Mouse (Mus musculus) kidney, adult 2 months (tissue): ENCODE measurements around the gene Tet3. TPM values are rescaled to one million over a fixed set of nuclear protein-coding genes. Genes with fewer than 3 reads are reported as not detected.

Source experiments
- DNase-seq: peaks from one replicate; pipeline ENCODE4 v3.0.0; 2021
- H3K27ac ChIP-seq: fragments of 200-500 bp; 2 replicates; pipeline ENCODE4 v1.5.1; 2012; ENCODE audit warnings: low read depth, low read length, control low read depth, inconsistent platforms; ENCODE audit not compliant: insufficient read depth
- H3K27me3 ChIP-seq: fragments of 200-500 bp; replicated peaks from 2 replicates; pipeline ENCODE4 v1.6.1; 2012; ENCODE audit warnings: mild to moderate bottlenecking, moderate library complexity, low read length, inconsistent platforms; ENCODE audit not compliant: control insufficient read depth, insufficient read depth
- H3K36me3 ChIP-seq: fragments of 200-500 bp; 2 replicates; pipeline ENCODE4 v1.6.1; 2012; ENCODE audit warnings: mild to moderate bottlenecking, moderate library complexity, low read length, inconsistent platforms; ENCODE audit not compliant: control insufficient read depth, insufficient read depth
- H3K4me1 ChIP-seq: fragments of 200-500 bp; 2 replicates; pipeline ENCODE4 v1.6.1; 2011; ENCODE audit warnings: low read length; ENCODE audit not compliant: control insufficient read depth, insufficient read depth
- H3K4me3 ChIP-seq: fragments of 200-500 bp; 2 replicates; pipeline ENCODE4 v1.5.1; 2011; ENCODE audit warnings: mild to moderate bottlenecking, low read depth, low read length, control low read depth; ENCODE audit not compliant: insufficient read depth
- CTCF ChIP-seq: fragments of 200-500 bp; conservative IDR thresholded peaks from 2 replicates; pipeline ENCODE4 v1.5.1; 2011; ENCODE audit warnings: low read depth, mild to moderate bottlenecking, control low read depth, low read length, moderate library complexity, mixed read lengths; ENCODE audit not compliant: insufficient read depth, insufficient read length
- POLR2A ChIP-seq: fragments of 200-500 bp; IDR thresholded peaks from one replicate; pipeline ENCODE4 v1.6.1; 2011; ENCODE audit warnings: low read depth, low read length, control low read depth
- WGBS: fragments of 180-500 bp; shearing (Covaris S2); methylation state at CpG from one replicate; pipeline ENCODE4 v1.1.7; 2018; 5-methylcytosine and 5-hydroxymethylcytosine counted together
- polyA plus RNA-seq: library from polyadenylated mRNA; depleted of rRNA; stranded (reverse); fragments of >200 nt; gene quantifications from 2 replicates; pipeline ENCODE4 v1.2.3, GENCODE M21; 2012

The Tet3 gene
- polyA plus RNA-seq, 1 experiment, result 8.0 TPM

DNA sequence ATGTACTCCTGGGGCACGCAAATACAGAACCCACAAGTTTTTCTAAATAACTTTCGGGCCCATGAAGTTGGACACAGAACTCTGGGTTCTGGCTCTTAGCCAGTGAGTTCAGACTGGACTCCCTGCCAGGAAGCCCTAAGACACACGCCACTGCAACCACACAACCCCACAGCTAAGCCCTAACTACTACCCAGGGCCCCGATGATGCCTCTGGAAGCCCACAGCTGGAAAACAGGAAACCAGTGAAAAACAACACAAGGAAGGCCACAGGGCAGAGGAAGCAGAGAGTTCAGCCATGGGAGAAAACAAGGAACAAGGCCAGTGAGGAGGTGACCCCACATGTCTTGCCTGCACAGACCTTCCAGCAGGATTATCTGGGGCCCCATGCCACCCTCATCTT is 25.3 kb downstream of the Tet3 start:
- 22% methylated on average over 4 of the region's 4 CpGs for WGBS
- no peak for TF ChIP-seq POLR2A
- TF ChIP-seq CTCF, result no peak
- Histone ChIP-seq H3K27me3 (no peaks in the 10 kb centered on the region), H3K4me3 (no peak overlapping the region), H3K27ac (0 out of 2 replicates have a peak overlapping the region, but pooled peaks have one; percentile 0), H3K36me3 (no peaks in the 10 kb centered on the region), H3K4me1 (peaks cover 17% of the 10 kb centered on the region)
- peak; percentile 62 for DNase-seq

GRCm38 (mm10) chr6:83432966-83433365 is 25.9 kb downstream of the Tet3 start:
- H3K27me3 ChIP-seq, result no peaks in the 10 kb centered on the region
- TF ChIP-seq POLR2A, result no peak
- no peak for TF ChIP-seq CTCF
- WGBS, result 71% methylated on average over 7 of the region's 7 CpGs
- no peak overlapping the region for H3K4me3 ChIP-seq
- H3K36me3 ChIP-seq, result no peaks in the 10 kb centered on the region
- DNase-seq, result no peak
- peaks cover 22% of the 10 kb centered on the region for H3K4me1 ChIP-seq
- no peak overlapping the region for H3K27ac ChIP-seq

GRCm38 (mm10) chr6:83427968-83428731 is 30.7 kb downstream of the Tet3 start:
- Histone ChIP-seq H3K36me3 (no peaks in the 10 kb centered on the region), H3K4me3 (no peak overlapping the region), H3K27ac (no peak overlapping the region), H3K27me3 (no peaks in the 10 kb centered on the region), H3K4me1 (peaks cover 28% of the 10 kb centered on the region)
- TF ChIP-seq POLR2A (no peak), CTCF (no peak)
- peak; percentile 44 for DNase-seq
- WGBS, result 39% methylated on average over 5 of the region's 5 CpGs

DNA sequence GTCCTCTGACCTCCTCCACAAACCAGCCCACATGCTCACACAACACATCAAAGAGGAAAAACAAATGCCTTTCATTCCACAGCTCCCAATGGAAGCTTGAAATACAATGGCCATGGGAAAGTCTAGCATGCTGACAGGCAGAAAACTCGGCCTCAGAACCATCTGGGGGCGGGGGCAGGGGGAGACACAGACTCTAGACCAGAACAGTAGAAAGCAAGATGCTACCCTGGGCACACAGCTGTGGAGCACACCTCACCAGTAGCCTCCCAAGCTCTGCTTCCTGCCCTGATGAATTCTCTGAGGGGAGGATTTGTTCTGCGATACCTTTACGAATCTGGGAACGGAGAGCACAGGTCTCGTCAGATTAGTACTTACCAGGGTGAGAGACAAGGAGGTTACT is 31.4 kb downstream of the Tet3 start:
- no peak for TF ChIP-seq POLR2A
- TF ChIP-seq CTCF, result no peak
- peak overlapping the region; percentile 17 for H3K27ac ChIP-seq
- no peak overlapping the region for H3K4me3 ChIP-seq
- no peaks in the 10 kb centered on the region for H3K36me3 ChIP-seq
- WGBS, result 52% methylated on average over 6 of the region's 6 CpGs
- H3K27me3 ChIP-seq, result no peaks in the 10 kb centered on the region
- no peak for DNase-seq
- peaks cover 30% of the 10 kb centered on the region for H3K4me1 ChIP-seq

DNA sequence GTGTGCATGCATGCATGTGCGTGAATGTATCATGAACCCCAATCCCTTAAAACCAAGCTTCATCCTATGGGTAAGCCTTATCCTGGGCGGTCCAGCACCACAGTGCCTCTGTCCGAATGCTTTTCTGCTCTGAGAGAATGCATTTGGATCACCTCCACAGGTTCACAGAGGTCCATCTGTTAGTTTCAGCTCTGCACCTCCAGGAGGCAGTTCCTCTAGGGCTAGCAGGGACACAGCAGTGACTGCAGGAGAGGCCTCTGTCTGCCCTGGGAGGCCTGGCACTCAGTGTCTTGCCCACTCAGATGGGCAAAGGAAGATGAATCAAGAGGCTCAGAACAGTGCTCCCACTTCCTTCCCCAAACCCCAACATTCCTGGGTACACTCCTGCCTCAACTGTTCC is 32.3 kb downstream of the Tet3 start:
- 88% methylated on average over 3 of the region's 3 CpGs for WGBS
- peaks cover 32% of the 10 kb centered on the region for H3K4me1 ChIP-seq

DNA sequence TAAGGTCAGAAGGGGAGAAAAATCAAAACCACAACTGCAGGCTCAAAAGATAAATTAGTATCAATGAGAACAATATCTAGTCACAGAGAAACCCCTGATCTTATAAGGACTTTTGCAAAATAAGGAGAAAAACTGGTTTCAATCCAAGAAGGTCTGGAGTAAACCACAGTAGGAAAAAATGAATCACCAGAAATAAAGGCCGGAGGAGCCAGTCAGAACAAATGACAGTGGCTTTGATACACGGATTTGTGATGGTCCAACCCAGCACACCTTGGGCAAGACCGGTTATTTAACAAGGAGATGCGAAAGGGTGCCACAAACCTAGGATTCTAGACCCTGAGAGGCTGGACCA is 34.9 kb downstream of the Tet3 start:
- peaks cover 41% of the 10 kb centered on the region for H3K4me1 ChIP-seq
- H3K27ac ChIP-seq, result peak overlapping the region; percentile 57; the same call in 1 of the 2 replicates
- no peaks in the 10 kb centered on the region for H3K36me3 ChIP-seq
- no peak overlapping the region for H3K4me3 ChIP-seq
- H3K27me3 ChIP-seq, result no peaks in the 10 kb centered on the region
- WGBS, result 75% methylated on average over 4 of the region's 4 CpGs
- DNase-seq, result no peak
- TF ChIP-seq POLR2A (no peak), CTCF (no peak)

More for the DNA sequence above, 32.3 kb downstream of the Tet3 start:
- H3K36me3 ChIP-seq, result no peaks in the 10 kb centered on the region
- no peaks in the 10 kb centered on the region for H3K27me3 ChIP-seq
- H3K4me3 ChIP-seq, result no peak overlapping the region
- no peak for TF ChIP-seq CTCF
- TF ChIP-seq POLR2A, result no peak
- H3K27ac ChIP-seq, result no peak overlapping the region
- no peak for DNase-seq

DNA sequence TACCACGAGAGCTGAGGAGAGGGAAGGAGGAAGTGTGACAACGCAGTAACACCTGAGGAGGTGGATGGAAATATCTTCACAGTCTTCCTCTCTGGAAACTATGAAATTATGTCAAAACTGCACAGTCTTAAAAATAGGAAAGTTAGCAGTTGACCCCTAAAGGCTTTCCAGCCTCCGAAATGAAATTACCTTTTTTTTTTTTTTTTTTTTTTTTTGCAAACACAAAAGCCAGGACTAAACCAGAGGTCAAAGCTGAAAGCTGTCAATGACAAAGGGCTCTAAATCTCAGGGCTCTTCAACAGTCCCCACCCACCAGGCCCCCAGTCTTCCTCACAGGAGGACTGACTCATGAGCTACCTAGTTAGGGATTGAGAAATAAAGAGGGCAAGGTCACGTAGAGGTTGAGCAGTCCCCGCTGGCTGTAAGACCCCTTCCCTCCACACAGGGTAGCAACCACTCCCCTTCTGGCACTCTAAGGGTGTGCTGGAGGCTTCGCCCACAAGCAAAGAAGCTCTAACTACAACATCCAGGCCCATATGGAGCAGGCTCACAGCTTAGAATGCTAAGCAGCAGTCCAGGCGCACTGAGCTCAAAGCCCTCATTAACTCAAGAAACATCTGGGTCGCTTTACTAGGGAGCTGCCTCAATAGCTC is 35.4 kb downstream of the Tet3 start:
- no peak for TF ChIP-seq POLR2A
- no peak overlapping the region for H3K4me3 ChIP-seq
- H3K36me3 ChIP-seq, result no peaks in the 10 kb centered on the region
- peaks cover 41% of the 10 kb centered on the region for H3K4me1 ChIP-seq
- H3K27me3 ChIP-seq, result no peaks in the 10 kb centered on the region
- 48% methylated on average over 8 of the region's 8 CpGs for WGBS
- peak overlapping the region; percentile 57 for H3K27ac ChIP-seq
- no peak for DNase-seq
